Mouse (Mus musculus): ENCODE data around the gene Cabp1.
A peak's percentile ranks its signal among the peaks of the same experiment; 100 is the strongest.

Cabp1 gene

DNA sequence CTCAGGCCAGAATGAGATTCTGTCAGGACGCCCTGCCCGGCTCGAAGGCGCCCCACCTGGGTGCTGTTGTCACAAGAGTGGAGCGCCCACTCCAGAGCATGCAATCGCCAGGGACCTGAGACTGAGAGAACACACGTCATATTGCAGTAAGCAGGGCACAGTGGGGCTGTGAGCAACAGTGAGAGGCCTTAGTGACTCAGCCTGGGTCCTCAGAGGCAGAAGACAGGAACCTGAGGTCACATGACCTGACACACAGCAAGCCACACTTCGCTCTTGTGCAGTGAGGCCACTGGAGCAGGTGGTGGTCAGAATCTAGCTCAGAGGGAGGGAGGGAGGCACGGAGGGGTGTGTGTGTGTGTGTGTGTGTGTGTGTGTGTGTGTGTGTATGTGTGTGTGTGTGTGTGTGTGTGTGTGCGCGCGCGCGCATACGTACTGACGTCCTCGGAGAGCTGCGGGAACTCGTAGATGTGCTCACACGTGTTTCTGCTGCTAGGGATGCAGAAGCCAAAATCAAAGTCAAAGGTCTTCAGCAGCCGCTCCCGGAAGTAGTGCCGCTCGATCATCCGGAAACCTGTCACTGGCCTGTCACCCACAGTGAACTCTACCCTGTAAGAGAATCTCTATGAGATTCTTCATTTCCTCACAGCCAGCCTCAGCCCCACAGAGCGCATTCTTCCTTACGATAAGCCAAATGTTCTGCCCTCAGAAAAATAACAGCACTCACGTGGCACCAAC lies 67.4 kb downstream of the Cabp1 start:
- DNase-seq (ENCODE audit: low spot score), result no peak

DNA sequence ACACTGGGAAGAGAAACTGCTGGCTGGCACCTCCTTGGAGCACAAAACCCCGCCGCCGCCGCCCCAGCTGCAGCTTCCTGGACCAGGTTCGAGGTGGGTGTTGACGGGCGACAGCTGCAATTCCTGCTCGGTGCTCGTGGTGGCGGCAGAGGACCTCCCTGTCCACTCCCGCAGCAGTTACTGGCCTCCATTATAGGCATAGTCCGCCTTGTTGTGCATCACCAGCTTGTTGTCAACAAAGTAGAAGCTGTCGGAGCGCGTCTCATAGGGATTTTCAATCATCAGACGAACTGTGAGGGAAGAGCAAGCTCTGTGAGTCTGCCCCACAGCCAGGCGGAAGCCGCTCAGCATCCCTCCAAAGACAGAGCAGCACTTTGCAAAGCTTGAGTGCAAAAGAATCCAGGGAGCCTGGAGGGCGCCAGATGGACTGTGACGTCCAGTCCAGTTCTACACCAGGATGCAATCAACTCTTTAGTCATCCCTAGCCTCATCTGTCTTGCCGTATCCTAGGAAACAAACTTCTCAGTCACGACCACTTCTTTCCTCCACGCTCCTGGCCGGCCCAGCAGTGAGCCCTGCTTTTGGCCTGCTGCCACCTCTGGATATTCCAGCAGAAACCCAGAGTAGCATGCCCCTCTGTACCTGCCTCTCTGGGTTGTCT lies 68.8 kb downstream of the Cabp1 start:
- DNase-seq (ENCODE audit: low spot score), result peak; percentile 69

DNA sequence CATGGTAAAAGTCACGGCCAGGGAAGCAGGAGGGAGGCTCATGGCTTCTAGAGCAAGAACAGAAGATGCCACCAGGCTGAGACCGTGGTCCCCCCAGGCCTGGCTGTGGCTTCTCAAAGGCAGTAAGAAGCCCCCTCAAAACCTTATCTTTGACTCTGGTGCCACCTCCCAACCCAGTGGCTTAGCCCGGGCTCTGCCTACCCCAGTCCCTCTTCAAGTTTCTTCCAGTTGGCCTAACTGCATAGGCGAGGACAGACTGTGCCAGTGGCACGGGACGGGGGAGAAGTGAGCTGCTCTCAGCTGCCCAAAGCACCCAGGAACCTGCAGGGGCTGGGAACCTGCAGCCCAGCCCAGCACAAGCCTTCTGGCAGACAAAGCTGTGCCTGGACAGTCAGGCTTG lies 69.5 kb downstream of the Cabp1 start:
- DNase-seq (ENCODE audit: low spot score), result no peak

DNA sequence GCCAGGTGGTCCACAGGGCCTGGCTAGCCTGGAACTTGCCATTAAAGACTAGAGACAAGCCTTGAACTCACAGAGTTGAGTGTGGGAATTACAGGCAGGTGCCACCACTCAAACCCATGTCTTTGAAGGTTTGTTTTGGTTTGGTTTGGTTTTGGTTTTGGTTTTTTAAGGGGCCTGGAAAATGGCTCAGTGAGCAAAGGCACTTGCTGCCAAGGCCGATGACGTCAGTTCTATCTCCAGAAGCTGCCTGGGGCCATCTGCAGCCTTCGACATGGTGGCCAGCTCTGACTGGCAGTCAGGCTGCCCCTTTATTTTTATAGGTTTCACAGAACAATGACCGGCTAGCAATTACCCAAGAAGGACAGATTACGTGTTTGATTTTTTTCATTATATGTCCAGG lies 73.2 kb downstream of the Cabp1 start:
- DNase-seq (ENCODE audit: low spot score), result no peak

DNA sequence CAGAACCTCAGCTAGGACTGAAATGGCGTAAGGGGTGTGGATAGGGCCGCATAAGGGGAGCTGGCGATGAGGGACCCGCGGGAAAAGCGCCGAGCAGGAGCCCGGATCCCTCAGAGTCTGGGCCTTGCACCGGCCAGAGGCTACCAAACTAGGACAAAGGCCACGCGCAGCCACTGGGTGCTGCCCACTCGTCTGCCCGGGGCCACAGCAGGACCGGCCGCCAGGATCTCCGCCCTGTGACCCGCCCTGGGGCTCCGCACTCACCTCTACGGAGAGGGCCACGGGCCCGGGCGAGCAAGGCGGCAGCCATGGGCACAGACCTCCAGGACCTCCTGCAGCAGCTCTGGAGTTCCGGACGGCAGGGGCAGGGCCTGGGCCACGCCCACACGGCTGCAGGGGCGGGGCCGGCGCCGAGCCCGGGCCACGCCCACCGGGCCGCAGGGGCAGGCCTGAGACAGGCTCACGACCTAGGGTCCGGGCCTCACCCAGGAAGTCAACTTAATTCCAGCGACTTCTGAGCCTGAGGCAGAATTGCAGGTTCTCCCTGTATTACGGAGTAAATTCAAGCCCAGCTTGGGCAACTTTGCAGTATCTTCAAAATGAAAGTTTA lies 75.1 kb downstream of the Cabp1 start, which contains the start of gene Acads:
Gene Acads, minus strand, starts transcription at position 386 of the 610 bp plus-strand sequence.
- peak; percentile 63 for DNase-seq (ENCODE audit: low spot score)
